Comparison of ENCODE assay signal across 26 mouse cellular contexts in the genomic region with DNA sequence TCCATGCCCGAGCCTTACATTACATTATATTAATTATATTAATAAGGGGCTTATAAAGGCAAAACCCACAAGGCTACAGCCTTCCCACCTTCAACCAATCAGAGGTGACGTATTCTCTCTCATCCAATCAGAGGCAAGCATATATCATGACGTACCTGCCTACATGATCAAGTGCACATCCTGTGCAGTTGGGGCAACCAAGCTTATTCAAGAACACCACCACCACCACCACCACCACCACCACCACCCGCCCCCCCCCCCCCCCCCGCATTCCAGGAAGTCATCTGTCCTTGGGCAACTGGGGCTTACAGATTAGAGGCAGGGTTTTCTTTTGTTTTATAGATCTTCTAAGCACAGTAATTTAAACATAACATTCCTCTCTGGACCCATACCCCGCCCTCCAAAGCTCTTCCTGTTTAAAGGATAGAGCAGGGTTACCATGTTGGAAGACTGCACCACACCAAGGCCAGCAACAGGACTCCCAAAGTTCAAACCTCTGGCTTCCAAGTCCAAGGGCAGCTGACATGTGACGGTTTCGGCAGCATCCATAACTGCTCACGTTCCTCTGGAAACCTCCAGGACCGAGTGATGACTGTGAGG.
"Had no signal": no experiment of that assay in that cellular context is flagged by ENCODE, and none has a peak within 500 bp of the region (broad histone marks: within the 10 kb centered on the region; RNA-seq: fewer than 3 reads in every experiment).

No protein-coding gene starts in this region.

- H3K27ac ChIP-seq: gastrocnemius, adult 2 months; heart, embryonic 10.5 days; hindbrain, embryonic 10.5 days; hindbrain, embryonic 12.5 days; hindbrain, embryonic 14.5 days; intestine, embryonic 15.5 days; kidney, postnatal 0 days; limb, embryonic 13.5 days; limb, embryonic 15.5 days; liver, embryonic 12.5 days had no signal

- H3K9ac ChIP-seq: heart, embryonic 12.5 days; hindbrain, embryonic 12.5 days; hindbrain, embryonic 14.5 days; intestine, embryonic 15.5 days; limb, embryonic 13.5 days; limb, embryonic 15.5 days; liver, embryonic 12.5 days had no signal

- H3K36me3 ChIP-seq: heart, embryonic 10.5 days; heart, embryonic 12.5 days; hindbrain, embryonic 10.5 days; hindbrain, embryonic 12.5 days; intestine, embryonic 15.5 days; limb, embryonic 13.5 days; limb, embryonic 15.5 days; liver, embryonic 12.5 days had no signal

- DNase-seq: gastrocnemius, adult 2 months; gastrocnemius, postnatal 10 days; gastrocnemius, postnatal 25 days; heart, adult 18-20 months; heart, postnatal 10 days; heart, postnatal 4 days; kidney, adult 18-20 months; kidney, adult 8-10 months; kidney, postnatal 14 days; kidney, postnatal 36 days; layer of hippocampus, adult 9-11 months; layer of hippocampus, postnatal 36 days; left cerebral cortex, postnatal 4 days had no signal

- H3K4me1 ChIP-seq: heart, embryonic 10.5 days; heart, embryonic 12.5 days; hindbrain, embryonic 12.5 days; intestine, embryonic 15.5 days; liver, embryonic 12.5 days had no signal

- H3K4me2 ChIP-seq: heart, embryonic 12.5 days; hindbrain, embryonic 12.5 days; hindbrain, embryonic 14.5 days; intestine, embryonic 15.5 days; limb, embryonic 13.5 days; limb, embryonic 15.5 days; liver, embryonic 12.5 days had no signal

- H3K9me3 ChIP-seq: intestine, embryonic 15.5 days; limb, embryonic 15.5 days had no signal

- ATAC-seq: hindbrain, embryonic 16.5 days; inflammation-experienced regulatory T-cells, adult 6 months; intestine, embryonic 15.5 days; intestine, postnatal 0 days; liver, embryonic 12.5 days had no signal

- H3K4me3 ChIP-seq: gastrocnemius, adult 2 months; heart, embryonic 10.5 days; heart, embryonic 12.5 days; hindbrain, embryonic 10.5 days; hindbrain, embryonic 12.5 days; intestine, embryonic 15.5 days; limb, embryonic 13.5 days; limb, embryonic 15.5 days; liver, embryonic 12.5 days had no signal
